Mouse (Mus musculus): ENCODE data around the gene Cd4. TPM values are rescaled to one million over a fixed set of nuclear protein-coding genes. Genes with fewer than 3 reads are reported as not detected.

Cd4 gene
- polyA plus RNA-seq, 1 experiment, result not detected

- H3ac ChIP-seq (ENCODE audit: control insufficient read depth, insufficient read length, low read depth), result peak overlapping the region; percentile 90
- peak overlapping the region; percentile 79 for H3K4me3 ChIP-seq (ENCODE audit: insufficient read depth, poor library complexity, severe bottlenecking)
- H3K79me2 ChIP-seq (ENCODE audit: control insufficient read depth, insufficient read depth), result peaks cover 41% of the 10 kb centered on the region
- peaks cover 43% of the 10 kb centered on the region for H3K36me3 ChIP-seq (ENCODE audit: control insufficient read depth, insufficient read depth)
- peaks cover 24% of the 10 kb centered on the region for H3K79me3 ChIP-seq (ENCODE audit: low read depth)
- no peaks in the 10 kb centered on the region for H3K27me3 ChIP-seq (ENCODE audit: control insufficient read depth, insufficient read depth, insufficient read length)
- TF ChIP-seq CEBPB (IDR thresholded peaks at IDR 0.05; ENCODE audit: low read depth) (no peak), CTCF (IDR thresholded peaks at IDR 0.05; ENCODE audit: control insufficient read depth, insufficient read depth, insufficient read length) (no peak), MYOG (IDR thresholded peaks at IDR 0.05; ENCODE audit: control insufficient read depth, extremely low read depth, insufficient read length) (no peak), MYOD1 (IDR thresholded peaks at IDR 0.05; ENCODE audit: control insufficient read depth, insufficient read length, low read depth) (no peak), USF1 (IDR thresholded peaks at IDR 0.05; ENCODE audit: low read depth) (no peak), FOSL1 (IDR thresholded peaks at IDR 0.05; ENCODE audit: insufficient read depth, low read length, poor library complexity, severe bottlenecking) (no peak), MAX (IDR thresholded peaks at IDR 0.05) (no peak)
Observed at GRCm38 (mm10) chr6:124931525-124932313, 43.7 kb upstream of the Cd4 start.

- peak within 1 kb of the TSS; percentile 79 for H3K4me3 ChIP-seq (ENCODE audit: insufficient read depth, poor library complexity, severe bottlenecking)
- H3K79me2 ChIP-seq (ENCODE audit: control insufficient read depth, insufficient read depth), result peaks cover 41% of the 10 kb centered on the region
- H3K36me3 ChIP-seq (ENCODE audit: control insufficient read depth, insufficient read depth), result peaks cover 36% of the 10 kb centered on the region
- TF ChIP-seq MAX (IDR thresholded peaks at IDR 0.05) (no peak), CTCF (IDR thresholded peaks at IDR 0.05; ENCODE audit: control insufficient read depth, insufficient read depth, insufficient read length) (peak; percentile 86)
- no peaks in the 10 kb centered on the region for H3K27me3 ChIP-seq (ENCODE audit: control insufficient read depth, insufficient read depth, insufficient read length)
- peaks cover 24% of the 10 kb centered on the region for H3K79me3 ChIP-seq (ENCODE audit: low read depth)
- peak within 1 kb of the TSS; percentile 90 for H3ac ChIP-seq (ENCODE audit: control insufficient read depth, insufficient read length, low read depth)
Observed at GRCm38 (mm10) chr6:124930754-124931524, 42.9 kb upstream of the Cd4 start, which contains the start of gene Mlf2. Mlf2 (plus strand) TSS chr6:124931386.

GRCm38 (mm10) chr6:124930231-124930630 is 42.2 kb upstream of the Cd4 start:
- peaks cover 29% of the 10 kb centered on the region for H3K36me3 ChIP-seq (ENCODE audit: control insufficient read depth, insufficient read depth)
- peaks cover 40% of the 10 kb centered on the region for H3K79me2 ChIP-seq (ENCODE audit: control insufficient read depth, insufficient read depth)
- no peak for TF ChIP-seq MYOG (IDR thresholded peaks at IDR 0.05; ENCODE audit: control insufficient read depth, extremely low read depth, insufficient read length)
- TF ChIP-seq CTCF (IDR thresholded peaks at IDR 0.05; ENCODE audit: control insufficient read depth, insufficient read depth, insufficient read length), result no peak
- no peak for TF ChIP-seq MYOD1 (IDR thresholded peaks at IDR 0.05; ENCODE audit: control insufficient read depth, insufficient read length, low read depth)
- no peak for TF ChIP-seq CEBPB (IDR thresholded peaks at IDR 0.05; ENCODE audit: low read depth)
- TF ChIP-seq MAX (IDR thresholded peaks at IDR 0.05), result no peak
- TF ChIP-seq USF1 (IDR thresholded peaks at IDR 0.05; ENCODE audit: low read depth), result no peak
- no peak for TF ChIP-seq FOSL1 (IDR thresholded peaks at IDR 0.05; ENCODE audit: insufficient read depth, low read length, poor library complexity, severe bottlenecking)
- H3K79me3 ChIP-seq (ENCODE audit: low read depth), result peaks cover 23% of the 10 kb centered on the region
- peak overlapping the region; percentile 28 for H3ac ChIP-seq (ENCODE audit: control insufficient read depth, insufficient read length, low read depth)
- H3K4me3 ChIP-seq (ENCODE audit: insufficient read depth, poor library complexity, severe bottlenecking), result peak overlapping the region; percentile 16
- H3K27me3 ChIP-seq (ENCODE audit: control insufficient read depth, insufficient read depth, insufficient read length), result no peaks in the 10 kb centered on the region

GRCm38 (mm10) chr6:124925941-124926340 is 37.9 kb upstream of the Cd4 start:
- TF ChIP-seq CEBPB (IDR thresholded peaks at IDR 0.05; ENCODE audit: low read depth) (no peak), USF1 (IDR thresholded peaks at IDR 0.05; ENCODE audit: low read depth) (no peak)
- Histone ChIP-seq H3K4me3 (ENCODE audit: insufficient read depth, poor library complexity, severe bottlenecking) (no peak overlapping the region), H3K79me2 (ENCODE audit: control insufficient read depth, insufficient read depth) (no peaks in the 10 kb centered on the region), H3ac (ENCODE audit: control insufficient read depth, insufficient read length, low read depth) (no peak overlapping the region), H3K79me3 (ENCODE audit: low read depth) (no peaks in the 10 kb centered on the region), H3K27me3 (ENCODE audit: control insufficient read depth, insufficient read depth, insufficient read length) (no peaks in the 10 kb centered on the region), H3K36me3 (ENCODE audit: control insufficient read depth, insufficient read depth) (no peaks in the 10 kb centered on the region)

- no peaks in the 10 kb centered on the region for H3K79me2 ChIP-seq (ENCODE audit: control insufficient read depth, insufficient read depth)
- H3K4me3 ChIP-seq (ENCODE audit: insufficient read depth, poor library complexity, severe bottlenecking), result no peak overlapping the region
- H3K27me3 ChIP-seq (ENCODE audit: control insufficient read depth, insufficient read depth, insufficient read length), result no peaks in the 10 kb centered on the region
- no peaks in the 10 kb centered on the region for H3K36me3 ChIP-seq (ENCODE audit: control insufficient read depth, insufficient read depth)
- H3K79me3 ChIP-seq (ENCODE audit: low read depth), result no peaks in the 10 kb centered on the region
- TF ChIP-seq FOSL1 (IDR thresholded peaks at IDR 0.05; ENCODE audit: insufficient read depth, low read length, poor library complexity, severe bottlenecking) (no peak), MAX (IDR thresholded peaks at IDR 0.05) (no peak), MYOG (IDR thresholded peaks at IDR 0.05; ENCODE audit: control insufficient read depth, extremely low read depth, insufficient read length) (no peak), MYOD1 (IDR thresholded peaks at IDR 0.05; ENCODE audit: control insufficient read depth, insufficient read length, low read depth) (no peak), USF1 (IDR thresholded peaks at IDR 0.05; ENCODE audit: low read depth) (no peak), CEBPB (IDR thresholded peaks at IDR 0.05; ENCODE audit: low read depth) (no peak), CTCF (IDR thresholded peaks at IDR 0.05; ENCODE audit: control insufficient read depth, insufficient read depth, insufficient read length) (no peak)
- H3ac ChIP-seq (ENCODE audit: control insufficient read depth, insufficient read length, low read depth), result no peak overlapping the region
Observed at GRCm38 (mm10) chr6:124925173-124925793, 37.3 kb upstream of the Cd4 start.
